Mouse (Mus musculus): Measurements from ENCODE around the gene Cryab. TPM values are rescaled to one million over a fixed set of nuclear protein-coding genes. Genes with fewer than 3 reads are reported as not detected.

Cryab gene
- total and polyA plus RNA-seq, 3 experiments: not detected

GRCm38 (mm10) chr9:50750706-50751105 is 419 bp upstream of the Cryab start:
- no peak for DNase-seq (ENCODE audit: low read depth, low spot score)
- H3K9me3 ChIP-seq (replicated peaks; ENCODE audit: insufficient read depth, low read length): no peaks in the 10 kb centered on the region
- H3K4me3 ChIP-seq (ENCODE audit: control insufficient read depth in 1 of 2, insufficient read depth in 1 of 2, low read depth in 2 of 2, low read length in 2 of 2): no peak overlapping the region
- H3K79me2 ChIP-seq (ENCODE audit: control insufficient read depth, insufficient read depth, low read length, poor library complexity): no peaks in the 10 kb centered on the region
- no peak overlapping the region for H3K9ac ChIP-seq (ENCODE audit: control insufficient read depth, low read depth, low read length, poor library complexity, severe bottlenecking)
- peaks cover 3 to 9% of the 10 kb centered on the region in 2 experiments for H3K27me3 ChIP-seq (ENCODE audit: control insufficient read depth in 1 of 2, insufficient read depth in 2 of 2, low read length in 2 of 2)
- H3K36me3 ChIP-seq (ENCODE audit: control insufficient read depth in 1 of 2, insufficient read depth in 2 of 2, low read length in 2 of 2): no peaks in the 10 kb centered on the region
- H3K27ac ChIP-seq (ENCODE audit: control insufficient read depth, low read depth, low read length): no peak overlapping the region
- TF ChIP-seq EP300 (IDR thresholded peaks at IDR 0.05; ENCODE audit: low read depth in 1 of 2, low read length in 2 of 2) (no peak), CHD2 (IDR thresholded peaks at IDR 0.05; ENCODE audit: low read length) (no peak), MAFK (IDR thresholded peaks at IDR 0.05; ENCODE audit: borderline replicate concordance, low read depth, low read length) (no peak), USF1 (IDR thresholded peaks at IDR 0.05; ENCODE audit: low read depth, low read length) (no peak), E2F4 (IDR thresholded peaks at IDR 0.05; ENCODE audit: borderline replicate concordance, low read depth, low read length) (no peak), POLR2AphosphoS2 (IDR thresholded peaks at IDR 0.05; ENCODE audit: low read length) (no peak), TAL1 (IDR thresholded peaks at IDR 0.05; ENCODE audit: low read length) (no peak), CTCF (IDR thresholded peaks at IDR 0.05 in 2 of 3, conservative IDR thresholded peaks at IDR 0.05 in 1 of 3; ENCODE audit: control insufficient read depth in 1 of 3, insufficient read depth in 1 of 3, low read depth in 2 of 3, low read length in 3 of 3, poor library complexity in 1 of 3, severe bottlenecking in 1 of 3) (no peak)
- no peaks in the 10 kb centered on the region for H3K4me1 ChIP-seq (ENCODE audit: control insufficient read depth in 1 of 2, insufficient read depth in 2 of 2, low read length in 2 of 2)

GRCm38 (mm10) chr9:50752054-50752602 is 1.0 kb downstream of the Cryab start, which contains the start of gene Hspb2:
Gene Hspb2, minus strand, starts transcription at chr9:50752354.
- no peak for TF ChIP-seq USF2 (IDR thresholded peaks at IDR 0.05; ENCODE audit: borderline replicate concordance in 1 of 2, insufficient read depth in 1 of 2, low read depth in 1 of 2, low read length in 2 of 2)
- no peak for TF ChIP-seq RCOR1 (IDR thresholded peaks at IDR 0.05; ENCODE audit: low read depth, low read length)
- no peak for TF ChIP-seq TAL1 (IDR thresholded peaks at IDR 0.05; ENCODE audit: low read length)
- no peak for TF ChIP-seq HCFC1 (IDR thresholded peaks at IDR 0.05; ENCODE audit: low read depth, low read length)
- TF ChIP-seq SIN3A (IDR thresholded peaks at IDR 0.05; ENCODE audit: low read length): no peak
- TF ChIP-seq ETS1 (IDR thresholded peaks at IDR 0.05; ENCODE audit: low read depth, low read length): no peak
- TF ChIP-seq KAT2A (conservative IDR thresholded peaks at IDR 0.05; ENCODE audit: low read depth, low read length): no peak
- TF ChIP-seq MYC (IDR thresholded peaks at IDR 0.05; ENCODE audit: low read depth, low read length): no peak
- no peak for TF ChIP-seq ELF1 (IDR thresholded peaks at IDR 0.05; ENCODE audit: low read depth, low read length)
- no peak for TF ChIP-seq UBTF (IDR thresholded peaks at IDR 0.05; ENCODE audit: borderline replicate concordance, insufficient read depth, low read depth, low read length)
- TF ChIP-seq MAFK (IDR thresholded peaks at IDR 0.05; ENCODE audit: borderline replicate concordance, low read depth, low read length): no peak
- TF ChIP-seq ZNF384 (IDR thresholded peaks at IDR 0.05; ENCODE audit: low read depth, low read length): no peak
- TF ChIP-seq NELFE (IDR thresholded peaks at IDR 0.05; ENCODE audit: low read depth, low read length): no peak
- Histone ChIP-seq H3K27ac (ENCODE audit: control insufficient read depth, low read depth, low read length) (no peak within 1 kb of the TSS), H3K9ac (ENCODE audit: control insufficient read depth, low read depth, low read length, poor library complexity, severe bottlenecking) (no peak within 1 kb of the TSS), H3K36me3 (ENCODE audit: control insufficient read depth in 1 of 2, insufficient read depth in 2 of 2, low read length in 2 of 2) (no peaks in the 10 kb centered on the region), H3K4me1 (ENCODE audit: control insufficient read depth in 1 of 2, insufficient read depth in 2 of 2, low read length in 2 of 2) (no peaks in the 10 kb centered on the region), H3K9me3 (replicated peaks; ENCODE audit: insufficient read depth, low read length) (no peaks in the 10 kb centered on the region), H3K27me3 (ENCODE audit: control insufficient read depth in 1 of 2, insufficient read depth in 2 of 2, low read length in 2 of 2) (peaks cover 3 to 8% of the 10 kb centered on the region in 2 experiments), H3K4me3 (ENCODE audit: control insufficient read depth in 1 of 2, insufficient read depth in 1 of 2, low read depth in 2 of 2, low read length in 2 of 2) (no peak within 1 kb of the TSS), H3K79me2 (ENCODE audit: control insufficient read depth, insufficient read depth, low read length, poor library complexity) (no peaks in the 10 kb centered on the region)
- DNase-seq (ENCODE audit: low read depth, low spot score): no peak
